Mouse (Mus musculus) myocyte (in vitro differentiated cells): ENCODE results near the gene Lrrc28. TPM values are rescaled to one million over a fixed set of nuclear protein-coding genes. Genes with fewer than 3 reads are reported as not detected.

Experiments used
- H3K27me3 ChIP-seq: one replicate; pipeline ENCODE4 v1.6.1; 2011; ENCODE audit not compliant: control insufficient read depth, insufficient read depth, insufficient read length
- H3K36me3 ChIP-seq: one replicate; pipeline ENCODE4 v1.6.1; 2011; ENCODE audit not compliant: control insufficient read depth, insufficient read depth
- H3K4me2 ChIP-seq: one replicate; pipeline ENCODE4 v1.6.1; 2011; ENCODE audit warnings: low read depth, control low read depth
- H3K4me3 ChIP-seq: one replicate; pipeline ENCODE4 v1.5.1; 2011; ENCODE audit warnings: mild to moderate bottlenecking, control low read depth, moderate library complexity
- H3K79me2 ChIP-seq: one replicate; pipeline ENCODE4 v1.6.1; 2011; ENCODE audit not compliant: control insufficient read depth, insufficient read depth
- H3ac ChIP-seq: one replicate; pipeline ENCODE4 v1.6.1; 2011; ENCODE audit not compliant: control insufficient read depth, insufficient read length
- CEBPB ChIP-seq: IDR thresholded peaks from 2 replicates; pipeline ENCODE4 v1.6.1; 2011; ENCODE audit warnings: mild to moderate bottlenecking, moderate library complexity; ENCODE audit not compliant: poor library complexity, insufficient read depth, severe bottlenecking
- E2F4 ChIP-seq: IDR thresholded peaks from one replicate; pipeline ENCODE4 v1.6.1; 2011; ENCODE audit warnings: mild to moderate bottlenecking, control low read depth, moderate library complexity; ENCODE audit not compliant: insufficient read depth
- MAX ChIP-seq: IDR thresholded peaks from one replicate; pipeline ENCODE4 v1.6.1; 2011; ENCODE audit warnings: low read depth, mild to moderate bottlenecking, control low read depth
- MYOD1 ChIP-seq, 3 experiments: IDR thresholded peaks; one replicate each; pipeline ENCODE4 v1.6.1; 2011; ENCODE audit warnings: control low read depth in 2 of 3, low read depth in 2 of 3, mild to moderate bottlenecking in 2 of 3, moderate library complexity in 1 of 3; ENCODE audit not compliant: insufficient read length in 2 of 3, control insufficient read depth in 1 of 3
- MYOG ChIP-seq, 3 experiments: IDR thresholded peaks; one replicate each; pipeline ENCODE4 v1.6.1; 2011; ENCODE audit warnings: control low read depth in 2 of 3, low read depth in 2 of 3, mild to moderate bottlenecking in 2 of 3; ENCODE audit not compliant: insufficient read length in 2 of 3, control insufficient read depth in 1 of 3, insufficient read depth in 1 of 3
- POLR2A ChIP-seq: IDR thresholded peaks from one replicate; pipeline ENCODE4 v1.6.1; 2011; ENCODE audit warnings: low read depth, mild to moderate bottlenecking, control low read depth, moderate library complexity; ENCODE audit not compliant: insufficient read length
- POLR2AphosphoS2 ChIP-seq: IDR thresholded peaks from one replicate; pipeline ENCODE4 v1.6.1; 2011; ENCODE audit warnings: low read depth, control low read depth; ENCODE audit not compliant: insufficient read length
- REST ChIP-seq: IDR thresholded peaks from one replicate; pipeline ENCODE4 v1.6.1; 2011; ENCODE audit warnings: mild to moderate bottlenecking, control low read depth, moderate library complexity; ENCODE audit not compliant: insufficient read depth, insufficient read length
- SRF ChIP-seq: IDR thresholded peaks from one replicate; pipeline ENCODE4 v1.6.1; 2011; ENCODE audit warnings: low read depth; ENCODE audit not compliant: control insufficient read depth, insufficient read length
- TCF12 ChIP-seq: IDR thresholded peaks from one replicate; pipeline ENCODE4 v1.6.1; 2011; ENCODE audit warnings: mild to moderate bottlenecking, control low read depth; ENCODE audit not compliant: poor library complexity, insufficient read depth, severe bottlenecking
- TCF3 ChIP-seq: IDR thresholded peaks from one replicate; pipeline ENCODE4 v1.6.1; 2011; ENCODE audit warnings: low read depth, control low read depth; ENCODE audit not compliant: insufficient read length
- USF1 ChIP-seq: IDR thresholded peaks from one replicate; pipeline ENCODE4 v1.6.1; 2011; ENCODE audit warnings: low read depth, mild to moderate bottlenecking, control low read depth, moderate library complexity
- polyA plus RNA-seq: library from polyadenylated mRNA; unstranded; fragments of >200 nt; fragmentation: generic; extraction: Trizol; gene quantifications from one replicate; pipeline ENCODE4 v1.2.1, GENCODE M21; 2012; ENCODE audit warnings: missing spikeins

Gene Lrrc28
- polyA plus RNA-seq = 24.2 TPM

DNA sequence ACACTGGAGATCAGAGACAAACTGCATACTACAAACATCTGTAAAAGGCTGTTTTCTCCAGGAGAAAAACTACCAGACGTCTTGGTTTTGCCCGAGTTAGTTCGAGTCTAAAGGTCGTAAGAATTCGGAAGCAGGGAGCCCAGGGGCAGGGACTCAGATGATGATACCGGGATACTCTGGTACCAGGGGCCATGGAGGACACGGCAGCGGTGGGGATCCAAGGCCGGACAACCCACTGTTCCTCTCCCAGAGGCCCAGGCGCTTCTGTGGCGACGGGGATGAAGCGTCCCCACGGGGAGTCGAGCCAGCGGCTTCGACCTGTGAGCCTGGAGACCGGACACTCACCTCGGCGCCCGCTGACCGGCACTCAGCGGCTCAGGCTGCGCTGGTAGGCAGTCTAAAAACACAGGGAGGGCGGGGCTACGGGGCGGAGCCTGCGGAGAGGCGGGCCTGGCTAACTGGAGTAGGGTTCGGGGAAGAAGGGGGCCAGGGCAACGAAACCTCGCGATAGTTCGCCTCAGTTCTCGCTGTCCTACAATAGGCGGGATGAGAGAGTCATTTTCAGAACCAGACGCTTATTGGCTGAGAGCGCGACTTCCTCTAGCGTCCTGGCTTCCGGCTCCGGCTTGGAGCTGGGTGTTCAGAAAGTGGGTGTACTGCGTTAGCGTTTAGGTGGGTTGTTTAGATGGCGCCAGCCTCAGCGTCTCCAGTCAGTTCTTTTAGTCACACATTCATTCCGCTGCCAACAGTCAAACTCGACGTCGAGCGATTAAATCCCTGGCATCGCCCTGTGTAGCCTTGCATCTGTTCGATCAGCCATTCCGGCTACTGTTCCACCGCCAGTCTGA, at the start of gene Lrrc28:
Gene Lrrc28, minus strand, starts transcription at position 436 of the 848 bp plus-strand sequence.
- peak within 1 kb of the TSS; percentile 92 for H3K4me2 ChIP-seq
- H3K4me3 ChIP-seq = peak within 1 kb of the TSS; percentile 51
- H3K79me2 ChIP-seq = peaks cover 28% of the 10 kb centered on the region
- TF ChIP-seq POLR2A (peak; percentile 89), TCF12 (no peak), POLR2AphosphoS2 (peak; percentile 76)
- H3ac ChIP-seq = peak within 1 kb of the TSS; percentile 82
- peaks cover 8% of the 10 kb centered on the region for H3K36me3 ChIP-seq
- H3K27me3 ChIP-seq = no peaks in the 10 kb centered on the region

- Histone ChIP-seq H3K36me3 (no peaks in the 10 kb centered on the region), H3K4me2 (no peak overlapping the region), H3K27me3 (no peaks in the 10 kb centered on the region), H3K4me3 (no peak overlapping the region), H3K79me2 (no peaks in the 10 kb centered on the region), H3ac (no peak overlapping the region)
- TF ChIP-seq TCF12 (no peak), MYOD1 (IDR thresholded peaks at IDR 0.05; ENCODE audit: control insufficient read depth in 1 of 3, insufficient read length in 2 of 3, low read depth in 2 of 3) (no peak), POLR2AphosphoS2 (no peak), USF1 (no peak), MYOG (IDR thresholded peaks at IDR 0.05; ENCODE audit: control insufficient read depth in 1 of 3, insufficient read depth in 1 of 3, insufficient read length in 2 of 3, low read depth in 2 of 3) (no peak), TCF3 (no peak), REST (no peak), CEBPB (no peak), E2F4 (no peak), MAX (no peak), SRF (no peak), POLR2A (no peak)
Measured at GRCm38 (mm10) chr7:67692791-67693538, 47.9 kb upstream of the Lrrc28 start.

DNA sequence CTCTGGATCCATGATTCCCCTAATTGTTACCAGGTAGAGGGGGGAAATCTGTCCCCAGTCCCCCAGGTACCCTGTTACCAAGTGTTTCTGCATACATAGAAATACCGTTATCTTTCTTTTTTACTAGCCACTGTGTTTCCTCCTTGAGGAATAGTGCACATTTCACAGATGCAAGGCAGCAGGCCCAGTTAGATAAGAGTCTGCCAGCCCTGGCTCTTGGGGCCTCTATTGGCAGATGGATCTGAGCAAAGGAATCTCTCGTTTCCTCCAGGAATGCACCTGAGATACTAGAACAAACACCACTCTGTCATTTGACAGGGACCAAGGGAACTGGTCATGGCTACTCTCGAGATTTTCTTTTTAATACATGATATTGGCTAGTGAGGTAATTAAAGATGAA, 47.1 kb upstream of the Lrrc28 start:
- Histone ChIP-seq H3K4me3 (no peak overlapping the region), H3K27me3 (no peaks in the 10 kb centered on the region), H3K4me2 (no peak overlapping the region), H3K36me3 (no peaks in the 10 kb centered on the region), H3K79me2 (no peaks in the 10 kb centered on the region), H3ac (no peak overlapping the region)
- TF ChIP-seq POLR2AphosphoS2 = no peak
- no peak for TF ChIP-seq MYOD1 (IDR thresholded peaks at IDR 0.05; ENCODE audit: control insufficient read depth in 1 of 3, insufficient read length in 2 of 3, low read depth in 2 of 3)
- no peak for TF ChIP-seq REST

DNA sequence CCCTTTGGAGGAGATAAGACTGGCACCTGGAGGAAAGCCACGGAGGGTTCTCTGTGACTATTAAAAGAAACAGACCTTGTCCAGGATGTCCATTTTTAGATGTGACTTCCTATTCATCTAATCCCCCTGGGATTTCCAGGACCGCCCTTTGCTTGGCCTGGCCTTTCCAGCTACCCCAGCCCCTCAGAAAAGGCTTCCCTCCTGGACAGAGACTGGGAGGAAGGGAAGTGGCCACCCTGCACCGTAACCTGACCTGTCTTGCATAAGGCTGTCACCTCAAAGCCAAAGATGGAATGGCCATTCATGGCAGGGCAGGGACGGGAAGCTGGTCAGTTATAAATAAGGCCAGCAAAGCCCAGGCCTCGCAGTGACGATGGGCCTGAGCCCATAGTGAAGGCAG, 46.0 kb upstream of the Lrrc28 start:
- Histone ChIP-seq H3K4me3 (no peak overlapping the region), H3K27me3 (no peaks in the 10 kb centered on the region), H3ac (no peak overlapping the region), H3K79me2 (no peaks in the 10 kb centered on the region), H3K36me3 (no peaks in the 10 kb centered on the region), H3K4me2 (no peak overlapping the region)
- no peak for TF ChIP-seq TCF12
- no peak for TF ChIP-seq TCF3

GRCm38 (mm10) chr7:67689793-67690192, 44.7 kb upstream of the Lrrc28 start:
- Histone ChIP-seq H3K4me3 (no peak overlapping the region), H3K27me3 (no peaks in the 10 kb centered on the region), H3K4me2 (no peak overlapping the region), H3K79me2 (no peaks in the 10 kb centered on the region), H3K36me3 (no peaks in the 10 kb centered on the region), H3ac (no peak overlapping the region)
- no peak for TF ChIP-seq USF1
- no peak for TF ChIP-seq SRF
- TF ChIP-seq CEBPB = no peak
- TF ChIP-seq TCF12 = no peak
- TF ChIP-seq MAX = no peak
- TF ChIP-seq REST = no peak
- no peak for TF ChIP-seq MYOG (IDR thresholded peaks at IDR 0.05; ENCODE audit: control insufficient read depth in 1 of 3, insufficient read depth in 1 of 3, insufficient read length in 2 of 3, low read depth in 2 of 3)
- no peak for TF ChIP-seq POLR2AphosphoS2
- no peak for TF ChIP-seq POLR2A
- TF ChIP-seq E2F4 = no peak
- no peak for TF ChIP-seq MYOD1 (IDR thresholded peaks at IDR 0.05; ENCODE audit: control insufficient read depth in 1 of 3, insufficient read length in 2 of 3, low read depth in 2 of 3)
- TF ChIP-seq TCF3 = no peak
